Mouse (Mus musculus) lung, postnatal 0 days (tissue): ENCODE results near the gene Arhgef28.

ENCODE experiments used
- CTCF ChIP-seq: IDR thresholded peaks from 2 replicates; pipeline ENCODE4 v1.5.1; 2016; ENCODE audit warnings: antibody characterized with exemption, mild to moderate bottlenecking
- EP300 ChIP-seq: IDR thresholded peaks from 2 replicates; pipeline ENCODE4 v1.6.1; 2016; ENCODE audit warnings: antibody characterized with exemption, mild to moderate bottlenecking, control low read depth

DNA sequence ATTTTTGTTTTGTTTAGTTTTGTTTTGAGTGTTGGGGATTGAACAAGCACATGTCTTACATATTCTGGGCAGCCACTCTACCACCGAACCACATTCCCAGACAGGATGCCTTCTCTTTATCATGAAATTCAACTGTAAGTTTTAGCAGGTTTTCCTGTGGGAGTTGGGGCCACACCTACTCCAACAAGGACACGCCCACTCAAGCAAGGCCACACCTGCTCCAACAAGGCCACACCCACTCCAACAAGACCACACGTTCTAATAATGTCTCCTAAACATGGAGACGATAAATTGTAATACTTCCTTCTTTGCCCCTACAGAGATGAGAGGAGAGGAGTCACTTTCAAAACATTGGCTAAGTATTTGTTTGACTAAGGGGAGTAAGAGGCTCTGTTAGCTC lies 197.2 kb downstream of the Arhgef28 start:
- TF ChIP-seq CTCF (no peak), EP300 (no peak)
